Mouse (Mus musculus) heart, postnatal 14 days (tissue): Measurements from ENCODE around the gene Fbxo24. TPM values are rescaled to one million over a fixed set of nuclear protein-coding genes. Genes with fewer than 3 reads are reported as not detected.

ENCODE experiments used
- DNase-seq, 2 experiments: peaks; one replicate each; pipeline ENCODE4 v3.0.0; 2021 to 2022
- intact Hi-C: fragments of 180-260 bp; cut with DNase I; formaldehyde crosslinking; loops from one replicate; pipeline ENCODE4 v1.15.1; 2025
- long read RNA-seq, 2 experiments: library from polyadenylated mRNA; stranded (forward); transcript quantifications; one replicate each; pipeline ENCODE4 v2.0.0; 2021
- total RNA-seq, 2 experiments: library from RNA; stranded (reverse); gene quantifications; 2 replicates each; pipeline ENCODE4 v1.2.3; 2021

Fbxo24 gene
- under 1 TPM; 0.27 to 0.43 TPM for total RNA-seq
- long read RNA-seq, experiment 1, result 0 reads
- long read RNA-seq, experiment 2, result 0 reads

GRCm38 (mm10) chr5:137628498-137629305 lies at the start of gene Fbxo24, which contains the start of the genes Lrch4 and Gm20605:
Gene Fbxo24, minus strand, starts transcription at chr5:137629002.
Gene Lrch4, plus strand, starts transcription at chr5:137629121.
Gene Gm20605, plus strand, starts transcription at chr5:137629175.
- intact Hi-C loops, result loop anchor here (2.0 kb wide), 1 partner anchor 26 kb away; no protein-coding TSS in a partner anchor

GRCm38 (mm10) chr5:137677859-137678258 lies 49.1 kb upstream of the Fbxo24 start:
- intact Hi-C loops, result no loop called here

More at GRCm38 (mm10) chr5:137628498-137629305, at the start of gene Fbxo24, which contains the start of the genes Lrch4 and Gm20605:
- peak; percentile 97 for DNase-seq

GRCm38 (mm10) chr5:137674786-137675185 lies 46.0 kb upstream of the Fbxo24 start:
- DNase-seq, result no peak
- intact Hi-C loops, result no loop called here

More at GRCm38 (mm10) chr5:137677859-137678258, 49.1 kb upstream of the Fbxo24 start:
- no peak for DNase-seq

GRCm38 (mm10) chr5:137673015-137673414 lies 44.2 kb upstream of the Fbxo24 start:
- no peak for DNase-seq
- intact Hi-C loops, result no loop called here

GRCm38 (mm10) chr5:137672361-137672760 lies 43.6 kb upstream of the Fbxo24 start:
- no peak for DNase-seq
- intact Hi-C loops, result no loop called here

GRCm38 (mm10) chr5:137671443-137672240 lies 42.8 kb upstream of the Fbxo24 start:
- DNase-seq, result peak; percentile 76 to 78
- intact Hi-C loops, result no loop called here

GRCm38 (mm10) chr5:137670240-137670639 lies 41.4 kb upstream of the Fbxo24 start:
- no peak for DNase-seq
- intact Hi-C loops, result no loop called here

GRCm38 (mm10) chr5:137668971-137669370 lies 40.2 kb upstream of the Fbxo24 start:
- peak; percentile 53 to 62 for DNase-seq
- intact Hi-C loops, result no loop called here

GRCm38 (mm10) chr5:137663057-137663456 lies 34.3 kb upstream of the Fbxo24 start:
- intact Hi-C loops, result no loop called here
- DNase-seq, result no peak

GRCm38 (mm10) chr5:137660064-137660688 lies 31.4 kb upstream of the Fbxo24 start:
- intact Hi-C loops, result no loop called here
- DNase-seq, result peak; percentile 73 to 76

- intact Hi-C loops, result loop anchor here (1.0 to 5.0 kb wide), 2 partner anchors 85 to 100 kb away; partner anchors contain the start of gene Nyap1
- DNase-seq, result peak; percentile 77 to 84
Observed at GRCm38 (mm10) chr5:137656977-137657376, 28.2 kb upstream of the Fbxo24 start.

GRCm38 (mm10) chr5:137654746-137655145 lies 25.9 kb upstream of the Fbxo24 start:
- intact Hi-C loops, result loop anchor here (5.0 kb wide), 2 partner anchors 88 to 142 kb away; partner anchors contain the start of gene Nyap1
- no peak for DNase-seq

GRCm38 (mm10) chr5:137653366-137653765 lies 24.6 kb upstream of the Fbxo24 start:
- DNase-seq, result no peak
- intact Hi-C loops, result loop anchor here (2.0 to 5.0 kb wide), 2 partner anchors 67 to 141 kb away; no protein-coding TSS in a partner anchor

GRCm38 (mm10) chr5:137652474-137652873 lies 23.7 kb upstream of the Fbxo24 start:
- intact Hi-C loops, result loop anchor here (2.0 to 5.0 kb wide), 2 partner anchors 66 to 140 kb away; no protein-coding TSS in a partner anchor

GRCm38 (mm10) chr5:137649669-137650571 lies 21.1 kb upstream of the Fbxo24 start:
- intact Hi-C loops, result loop anchor here (5.0 kb wide), 1 partner anchor 138 kb away; no protein-coding TSS in a partner anchor
- no peak for DNase-seq

More at GRCm38 (mm10) chr5:137652474-137652873, 23.7 kb upstream of the Fbxo24 start:
- peak; percentile 75 to 83 for DNase-seq

GRCm38 (mm10) chr5:137649251-137649650 lies 20.4 kb upstream of the Fbxo24 start:
- intact Hi-C loops, result no loop called here
- DNase-seq, result no peak

GRCm38 (mm10) chr5:137647827-137648601 lies 19.2 kb upstream of the Fbxo24 start:
- intact Hi-C loops, result no loop called here
- DNase-seq, result no peak

GRCm38 (mm10) chr5:137645652-137646091 lies 16.9 kb upstream of the Fbxo24 start, which contains the start of gene Irs3:
Gene Irs3, minus strand, starts transcription at chr5:137645714.
- intact Hi-C loops, result no loop called here
- no peak for DNase-seq
